Mouse (Mus musculus): ENCODE measurements around the gene Rhot1.
"Not testable (repeated sequence)": the region's sequence is repeated elsewhere in the genome, so short reads cannot be mapped to it uniquely, and the experiment has no call there.

Gene Rhot1

DNA sequence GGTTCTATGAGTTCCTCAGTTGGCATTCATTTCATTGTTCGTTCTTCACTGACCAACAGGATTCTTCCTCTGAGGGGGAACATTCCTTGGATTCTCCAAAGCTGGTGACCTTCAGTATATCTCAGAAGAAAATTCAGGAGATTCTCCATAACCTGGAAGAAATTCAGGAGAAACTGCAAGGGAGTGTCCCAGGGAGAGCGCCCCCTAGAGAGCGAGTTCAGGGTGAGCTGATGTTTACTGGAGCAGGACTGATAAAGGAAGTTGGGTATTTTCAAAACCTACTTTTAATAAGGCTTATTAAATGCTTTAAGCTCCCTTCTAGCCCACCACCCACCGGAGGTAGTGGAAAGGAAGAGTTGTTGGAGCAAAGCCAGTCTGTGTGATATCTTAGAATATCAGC is 15.0 kb upstream of the Rhot1 start:
- in situ Hi-C loops (cut with MboI, MseI) = no loop called here

GRCm38 (mm10) chr11:80196351-80196750 is 12.5 kb upstream of the Rhot1 start:
- in situ Hi-C loops (cut with MboI, MseI) = no loop called here

DNA sequence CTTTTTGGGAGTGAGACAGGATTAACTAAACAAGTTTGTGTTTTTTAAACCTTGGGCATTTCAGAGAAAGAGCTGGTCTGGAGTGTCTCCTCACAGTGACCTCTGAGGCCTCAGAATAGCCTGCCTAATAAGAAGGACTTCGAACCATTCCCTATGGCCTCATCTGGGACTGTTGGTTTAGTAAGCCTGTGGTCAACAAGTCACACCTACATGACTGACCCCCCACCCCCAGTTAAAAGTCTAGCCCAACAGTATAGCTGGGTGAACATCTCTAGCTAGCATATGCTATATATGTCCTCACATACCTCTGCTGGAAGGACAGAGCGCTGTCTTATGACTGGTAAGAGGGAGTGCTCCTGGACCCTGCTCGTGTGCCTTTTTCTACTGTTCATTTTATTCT is 9.5 kb upstream of the Rhot1 start:
- in situ Hi-C loops (cut with MboI, MseI) = no loop called here

DNA sequence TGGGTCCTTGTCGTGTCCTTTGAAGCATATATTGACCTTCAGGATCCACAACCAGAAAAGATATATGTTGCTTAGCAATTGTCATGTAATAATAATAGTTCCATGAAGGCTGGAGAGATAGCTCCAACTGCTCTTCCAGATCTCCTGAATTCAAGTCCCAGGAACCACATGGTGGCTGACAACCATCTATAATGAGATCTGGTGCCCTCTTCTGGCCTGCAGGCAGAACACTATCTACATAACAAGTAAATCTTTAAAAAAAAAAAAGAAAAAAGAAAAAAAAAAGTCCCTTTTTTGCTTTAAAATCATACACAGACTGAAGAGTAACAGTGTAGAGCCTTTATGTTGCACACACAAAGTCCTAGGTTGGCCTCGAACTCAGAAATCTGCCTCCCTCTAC is 9.0 kb upstream of the Rhot1 start:
- in situ Hi-C loops (cut with MboI, MseI) = no loop called here

- in situ Hi-C loops (cut with MboI, MseI) = no loop called here
Measured at GRCm38 (mm10) chr11:80200326-80200725, 8.5 kb upstream of the Rhot1 start.

- in situ Hi-C loops (cut with MboI, MseI) = no loop called here
Measured at GRCm38 (mm10) chr11:80202296-80202695, 6.5 kb upstream of the Rhot1 start.

- in situ Hi-C loops (cut with MboI, MseI) = no loop called here
Measured at GRCm38 (mm10) chr11:80204037-80204436, 4.8 kb upstream of the Rhot1 start.

GRCm38 (mm10) chr11:80204941-80205340 is 3.9 kb upstream of the Rhot1 start:
- in situ Hi-C loops (cut with MboI, MseI) = no loop called here

DNA sequence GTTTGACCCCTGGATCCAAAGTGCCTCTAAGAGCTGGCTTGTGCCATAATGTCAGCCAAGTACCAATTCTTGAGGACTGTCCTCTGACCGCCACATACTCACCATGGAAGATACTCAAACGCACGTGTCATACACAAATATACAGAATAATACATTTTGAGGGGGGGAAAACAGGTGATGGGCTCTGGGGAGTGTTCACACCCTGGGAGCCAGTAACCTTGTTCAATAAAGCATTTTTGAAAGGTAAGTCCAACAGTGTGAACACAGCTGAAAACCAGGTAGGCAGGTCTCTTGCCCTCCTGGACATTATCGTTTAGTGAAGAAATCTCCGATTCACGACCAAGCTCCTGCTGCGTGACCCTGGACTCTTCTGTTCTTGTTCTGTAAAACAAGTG is 357 bp upstream of the Rhot1 start:
- in situ Hi-C loops (cut with MboI, MseI) = no loop called here

DNA sequence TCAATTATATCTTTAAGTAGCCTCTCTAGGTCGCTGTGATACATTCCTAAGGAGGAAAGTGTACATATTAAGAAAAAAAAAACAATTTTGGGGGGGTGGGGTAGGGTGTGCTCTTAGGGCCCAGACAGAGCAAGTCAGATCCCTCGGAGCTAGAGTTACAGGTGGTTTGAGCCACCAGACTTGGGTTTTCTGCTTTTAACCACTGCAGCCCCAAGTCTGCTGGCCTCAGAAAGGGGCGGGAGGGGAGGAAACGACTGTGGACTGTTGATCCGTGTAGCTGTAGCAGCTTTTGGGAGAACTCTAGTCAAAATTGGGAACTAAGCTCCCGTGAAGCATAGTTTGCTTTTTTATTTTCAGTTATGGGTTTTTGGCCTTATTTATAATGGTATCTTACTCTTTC is 1.5 kb downstream of the Rhot1 start:
- in situ Hi-C loops (cut with MboI, MseI) = no loop called here

- in situ Hi-C loops (cut with MboI, MseI) = no loop called here
Measured at GRCm38 (mm10) chr11:80212282-80212681, 3.5 kb downstream of the Rhot1 start.

DNA sequence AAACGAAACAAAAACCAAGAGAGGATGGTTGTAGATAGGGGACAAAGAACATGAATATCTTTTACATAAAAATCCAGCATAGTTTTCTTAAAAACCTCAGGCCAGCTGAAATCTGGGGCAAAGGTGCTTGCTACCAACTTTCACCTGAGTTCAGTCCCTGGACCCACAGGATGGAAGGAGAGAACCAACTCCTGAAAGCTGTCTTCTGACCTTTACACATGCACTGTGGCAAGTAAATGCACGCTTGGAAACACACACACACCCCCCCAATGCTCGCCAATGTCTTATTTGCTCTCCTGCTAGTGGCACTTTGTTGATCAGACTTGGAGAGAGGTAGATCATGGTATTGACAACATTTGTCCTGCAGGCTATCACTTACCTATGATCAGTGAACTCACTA is 6.5 kb downstream of the Rhot1 start:
- in situ Hi-C loops (cut with MboI, MseI) = no loop called here

DNA sequence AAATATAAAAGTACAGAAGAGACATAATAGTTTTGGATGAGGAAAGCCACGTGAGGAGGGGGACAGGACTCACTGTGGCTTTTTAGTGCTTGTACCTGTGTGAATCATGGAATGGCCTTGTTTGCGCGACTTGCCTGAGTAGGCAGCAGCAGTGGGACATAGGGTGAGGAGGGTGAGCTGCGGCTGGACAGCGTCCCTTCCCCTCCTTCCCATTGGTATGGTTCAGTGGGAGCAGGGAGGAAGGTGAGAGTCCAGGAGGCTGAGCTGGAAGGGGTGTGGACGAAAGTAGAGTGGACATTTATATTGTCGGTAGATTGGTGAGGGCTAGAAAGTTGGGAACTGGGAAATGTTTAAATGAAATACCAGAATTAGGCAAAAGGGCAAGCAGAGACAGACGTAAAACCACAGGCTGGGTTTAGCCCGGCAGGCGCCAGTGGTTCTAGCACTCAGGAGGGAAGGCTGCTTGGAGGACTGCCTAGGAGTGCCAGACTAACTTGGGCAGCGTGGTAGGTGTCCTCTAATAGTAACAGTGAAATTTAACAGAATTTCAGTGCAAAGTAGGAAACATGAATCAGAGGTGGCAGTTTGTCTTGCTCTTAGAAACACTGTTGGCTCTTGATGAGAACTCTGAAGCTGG is 10.0 kb downstream of the Rhot1 start:
- in situ Hi-C loops (cut with MboI, MseI) = no loop called here

- in situ Hi-C loops (cut with MboI, MseI) = not testable (repeated sequence)
Measured at GRCm38 (mm10) chr11:80230066-80230465, 21.2 kb downstream of the Rhot1 start.

- in situ Hi-C loops (cut with MboI, MseI) = no loop called here
Measured at GRCm38 (mm10) chr11:80237278-80237677, 28.5 kb downstream of the Rhot1 start.

DNA sequence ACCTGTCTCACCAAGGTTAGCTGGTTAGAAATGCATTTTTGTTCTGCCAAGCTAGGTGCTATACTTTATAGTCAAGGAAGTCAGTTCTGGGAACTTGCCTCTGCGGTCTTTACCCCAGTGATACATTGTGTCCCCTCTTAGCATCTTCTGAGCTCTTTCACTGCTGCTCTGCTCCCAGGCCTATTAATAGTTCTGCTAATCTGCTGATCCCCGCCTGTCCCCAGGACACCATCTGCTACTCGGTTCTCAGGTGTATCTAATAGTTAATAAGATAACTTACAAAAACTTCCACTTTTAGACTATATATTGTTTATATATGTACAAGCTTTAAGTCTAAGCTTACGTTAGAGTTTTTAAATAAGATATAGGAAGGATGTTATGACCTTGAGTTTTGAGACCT is 29.5 kb downstream of the Rhot1 start:
- in situ Hi-C loops (cut with MboI, MseI) = no loop called here

GRCm38 (mm10) chr11:80247026-80247425 is 38.2 kb downstream of the Rhot1 start:
- in situ Hi-C loops (cut with MboI, MseI) = no loop called here

DNA sequence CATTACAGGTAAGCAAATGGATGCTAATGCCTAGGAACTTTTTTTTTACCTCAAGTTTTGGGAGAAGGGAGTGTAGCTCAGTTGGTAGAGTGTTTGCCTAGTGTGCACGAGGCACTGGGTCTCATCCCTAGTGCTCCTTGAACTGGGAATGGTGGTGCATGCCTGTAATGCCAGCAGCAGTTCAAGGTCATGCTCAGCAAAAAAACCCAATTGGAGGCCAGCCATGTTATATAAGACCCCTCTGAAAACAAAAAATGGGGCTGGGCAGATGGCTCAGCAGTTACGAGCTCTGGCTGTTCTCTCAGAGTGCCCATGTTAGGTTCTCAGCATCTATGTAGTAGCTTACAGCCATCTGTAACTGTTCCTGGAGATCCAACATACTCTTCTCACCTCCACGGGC is 39.7 kb downstream of the Rhot1 start:
- in situ Hi-C loops (cut with MboI, MseI) = no loop called here

GRCm38 (mm10) chr11:80264137-80264536 is 55.3 kb downstream of the Rhot1 start:
- in situ Hi-C loops (cut with MboI, MseI) = no loop called here

DNA sequence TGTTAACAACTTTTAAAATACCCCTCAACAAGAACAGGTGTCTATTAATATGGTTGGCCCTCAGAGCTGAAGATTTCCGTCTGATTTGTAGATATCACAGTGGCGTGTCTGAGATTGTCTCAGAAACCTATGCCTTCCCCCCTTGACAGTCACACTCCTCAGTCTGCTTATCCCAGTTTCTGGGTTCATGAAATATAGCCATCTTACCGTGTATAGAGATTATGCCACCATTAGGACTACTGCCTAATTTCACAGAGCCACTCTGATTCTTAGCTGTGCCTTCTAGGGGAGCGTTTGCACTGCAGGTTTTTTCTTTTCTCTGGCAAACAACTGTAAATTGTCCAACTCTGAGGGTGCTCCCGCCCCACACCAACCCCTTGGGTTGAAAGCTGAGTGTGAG is 62.3 kb downstream of the Rhot1 start:
- in situ Hi-C loops (cut with MboI, MseI) = no loop called here

- in situ Hi-C loops (cut with MboI, MseI) = no loop called here
Measured at GRCm38 (mm10) chr11:80275011-80275410, 66.2 kb downstream of the Rhot1 start.

DNA sequence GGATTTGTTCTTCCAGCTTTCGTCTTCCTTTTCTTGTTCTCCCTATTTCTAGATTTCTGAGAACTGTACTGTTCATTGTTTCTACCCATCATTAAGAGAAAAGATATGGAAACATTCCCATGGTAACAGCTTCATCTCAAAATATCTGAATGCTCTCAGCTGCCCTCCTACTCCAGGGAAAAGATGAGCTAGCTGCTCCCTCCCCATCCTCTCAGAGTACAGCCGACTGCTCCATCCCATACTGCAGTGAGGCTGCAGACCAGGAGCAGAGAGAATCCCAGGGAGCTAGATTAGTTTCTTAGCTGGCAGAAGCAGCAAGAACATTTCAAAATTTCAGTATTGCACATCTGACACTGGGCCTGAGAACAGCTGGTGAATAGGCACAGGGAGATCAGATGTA is 69.2 kb downstream of the Rhot1 start:
- in situ Hi-C loops (cut with MboI, MseI) = no loop called here

- in situ Hi-C loops (cut with MboI, MseI) = no loop called here
Measured at GRCm38 (mm10) chr11:80283786-80284185, 75.0 kb downstream of the Rhot1 start.

GRCm38 (mm10) chr11:80284641-80285040 is 75.8 kb downstream of the Rhot1 start:
- in situ Hi-C loops (cut with MboI, MseI) = no loop called here
